Mouse (Mus musculus) kidney, embryonic 14.5 days (tissue): Measurements from ENCODE around the gene Wwox. TPM values are rescaled to one million over a fixed set of nuclear protein-coding genes. Genes with fewer than 3 reads are reported as not detected.

Experiments used
- ATAC-seq: fragments of 200-750 bp; cut with Nextera tagmentation; 2 replicates; pipeline ENCODE4 v1.8.0; 2017; ENCODE audit warnings: moderate number of reproducible peaks, mild to moderate bottlenecking, moderate TSS enrichment, moderate library complexity; ENCODE audit not compliant: low FRiP score, low TSS enrichment
- H3K27ac ChIP-seq: fragments of 300-500 bp; sonication (generic); 2 replicates; pipeline ENCODE4 v1.5.1; 2014; ENCODE audit warnings: low read depth, mild to moderate bottlenecking, low read length, moderate library complexity, mixed read lengths
- H3K27me3 ChIP-seq: fragments of 300-500 bp; sonication (generic); 2 replicates; pipeline ENCODE4 v1.6.1; 2014; ENCODE audit warnings: mild to moderate bottlenecking, low read length; ENCODE audit not compliant: control insufficient read depth, insufficient read depth
- H3K36me3 ChIP-seq: fragments of 300-500 bp; sonication (generic); 2 replicates; pipeline ENCODE4 v1.6.1; 2014; ENCODE audit warnings: low read length, mixed read lengths; ENCODE audit not compliant: control insufficient read depth, insufficient read depth
- H3K4me1 ChIP-seq: fragments of 300-500 bp; sonication (generic); 2 replicates; pipeline ENCODE4 v1.6.1; 2014; ENCODE audit warnings: low read length, mixed read lengths; ENCODE audit not compliant: control insufficient read depth, insufficient read depth
- H3K4me2 ChIP-seq: fragments of 300-500 bp; sonication (generic); replicated peaks from 2 replicates; pipeline ENCODE4 v1.6.1; 2014; ENCODE audit warnings: low read depth, mild to moderate bottlenecking, low read length
- H3K4me3 ChIP-seq: fragments of 300-500 bp; sonication (generic); 2 replicates; pipeline ENCODE4 v1.5.1; 2014; ENCODE audit warnings: mild to moderate bottlenecking, low read length
- H3K9ac ChIP-seq: fragments of 300-500 bp; sonication (generic); 2 replicates; pipeline ENCODE4 v1.6.1; 2014; ENCODE audit warnings: low read depth, mild to moderate bottlenecking, low read length, moderate library complexity
- H3K9me3 ChIP-seq: fragments of 300-500 bp; sonication (generic); 2 replicates; pipeline ENCODE4 v1.6.1; 2016; ENCODE audit warnings: low read length; ENCODE audit not compliant: control insufficient read depth
- WGBS: fragments of 180-500 bp; shearing (Covaris S2); extraction: QIAGEN DNeasy Blood & Tissue Kit; methylation state at CpG from one replicate; pipeline ENCODE4 v1.1.7; 2014; 5-methylcytosine and 5-hydroxymethylcytosine counted together
- polyA plus RNA-seq: library from polyadenylated mRNA; unstranded; fragments of >200 nt; fragmentation: Nextera tagmentation; extraction: Ambion mirVana; gene quantifications from 2 replicates; pipeline ENCODE4 v1.2.1, GENCODE M21; 2014

Gene Wwox
- polyA plus RNA-seq, 1 experiment from 2014 or later, result 17.0 TPM

- Histone ChIP-seq H3K4me3 (no peak overlapping the region), H3K9ac (no peak overlapping the region), H3K36me3 (no peaks in the 10 kb centered on the region), H3K4me1 (peaks cover 7% of the 10 kb centered on the region), H3K4me2 (no peak overlapping the region), H3K9me3 (no peaks in the 10 kb centered on the region), H3K27ac (no peak overlapping the region), H3K27me3 (no peaks in the 10 kb centered on the region)
- 81% methylated on average over 4 of the region's 4 CpGs for whole genome bisulfite sequencing
- ATAC-seq, result no peak
These were observed 279.4 kb downstream of the Wwox start for GRCm38 (mm10) chr8:114718821-114719220.

GRCm38 (mm10) chr8:114722611-114723010 is 283.2 kb downstream of the Wwox start:
- WGBS, result 16% methylated on average over 5 of the region's 5 CpGs
- Histone ChIP-seq H3K36me3 (no peaks in the 10 kb centered on the region), H3K4me3 (no peak overlapping the region), H3K4me1 (peaks cover 2% of the 10 kb centered on the region; the same call in 1 of the 2 replicates), H3K27me3 (no peaks in the 10 kb centered on the region; the same call in 1 of the 2 replicates), H3K27ac (no peak overlapping the region; the same call in 1 of the 2 replicates), H3K4me2 (no peak overlapping the region), H3K9ac (no peak overlapping the region), H3K9me3 (no peaks in the 10 kb centered on the region)
- peak; percentile 11; the same call in 1 of the 2 replicates for ATAC-seq

GRCm38 (mm10) chr8:114731260-114732140 is 292.0 kb downstream of the Wwox start:
- no peak overlapping the region for H3K27ac ChIP-seq
- peak overlapping the region; percentile 8; the same call in 1 of the 2 replicates for H3K4me2 ChIP-seq
- H3K4me1 ChIP-seq, result peaks cover 8% of the 10 kb centered on the region
- H3K36me3 ChIP-seq, result no peaks in the 10 kb centered on the region
- H3K9me3 ChIP-seq, result no peaks in the 10 kb centered on the region
- WGBS, result 10% methylated on average over 17 of the region's 17 CpGs
- no peaks in the 10 kb centered on the region for H3K27me3 ChIP-seq
- H3K4me3 ChIP-seq, result no peak overlapping the region
- no peak overlapping the region for H3K9ac ChIP-seq
- ATAC-seq, result peak; percentile 35; the same call in 1 of the 2 replicates

GRCm38 (mm10) chr8:114743185-114743915 is 303.9 kb downstream of the Wwox start:
- H3K27me3 ChIP-seq, result no peaks in the 10 kb centered on the region
- no peak overlapping the region for H3K4me2 ChIP-seq
- 69% methylated on average over 12 of the region's 12 CpGs for WGBS
- peaks cover 9% of the 10 kb centered on the region for H3K9me3 ChIP-seq
- no peak for ATAC-seq
- no peak overlapping the region for H3K4me3 ChIP-seq
- no peaks in the 10 kb centered on the region for H3K36me3 ChIP-seq
- no peaks in the 10 kb centered on the region for H3K4me1 ChIP-seq
- no peak overlapping the region for H3K27ac ChIP-seq
- H3K9ac ChIP-seq, result no peak overlapping the region

- Histone ChIP-seq H3K4me3 (no peak overlapping the region), H3K4me1 (no peaks in the 10 kb centered on the region), H3K27me3 (no peaks in the 10 kb centered on the region), H3K27ac (no peak overlapping the region), H3K4me2 (no peak overlapping the region), H3K9ac (no peak overlapping the region), H3K9me3 (no peaks in the 10 kb centered on the region), H3K36me3 (no peaks in the 10 kb centered on the region)
- WGBS, result 56% methylated on average over 2 of the region's 2 CpGs
- ATAC-seq, result no peak
These were observed 306.9 kb downstream of the Wwox start for GRCm38 (mm10) chr8:114746373-114746772.

- ATAC-seq, result no peak
- no peak overlapping the region for H3K4me3 ChIP-seq
- no peak overlapping the region for H3K9ac ChIP-seq
- H3K4me2 ChIP-seq, result no peak overlapping the region
- H3K36me3 ChIP-seq, result no peaks in the 10 kb centered on the region
- H3K9me3 ChIP-seq, result no peaks in the 10 kb centered on the region
- no peaks in the 10 kb centered on the region for H3K27me3 ChIP-seq
- 43% methylated on average over 18 of the region's 18 CpGs for WGBS
- H3K27ac ChIP-seq, result no peak overlapping the region
- 0 out of 2 replicates have a peak, but pooled peaks cover 3% of the 10 kb centered on the region for H3K4me1 ChIP-seq
These were observed 312.1 kb downstream of the Wwox start for GRCm38 (mm10) chr8:114751376-114752135.

- 62% methylated on average over 2 of the region's 2 CpGs for WGBS
- H3K4me1 ChIP-seq, result no peaks in the 10 kb centered on the region
- no peaks in the 10 kb centered on the region for H3K9me3 ChIP-seq
- no peak overlapping the region for H3K9ac ChIP-seq
- no peaks in the 10 kb centered on the region for H3K27me3 ChIP-seq
- H3K4me3 ChIP-seq, result no peak overlapping the region
- ATAC-seq, result no peak
- H3K27ac ChIP-seq, result no peak overlapping the region
- no peak overlapping the region for H3K4me2 ChIP-seq
- H3K36me3 ChIP-seq, result no peaks in the 10 kb centered on the region
These were observed 320.2 kb downstream of the Wwox start for GRCm38 (mm10) chr8:114759621-114760020.

GRCm38 (mm10) chr8:114768536-114768935 is 329.1 kb downstream of the Wwox start:
- Histone ChIP-seq H3K4me1 (peaks cover 20% of the 10 kb centered on the region), H3K9ac (no peak overlapping the region), H3K9me3 (no peaks in the 10 kb centered on the region), H3K4me2 (no peak overlapping the region), H3K27me3 (no peaks in the 10 kb centered on the region), H3K27ac (no peak overlapping the region), H3K4me3 (no peak overlapping the region), H3K36me3 (no peaks in the 10 kb centered on the region)
- ATAC-seq, result no peak
- WGBS, result 90% methylated on average over 3 of the region's 3 CpGs
